Mouse (Mus musculus): ENCODE measurements around the gene Pde4dip. TPM values are rescaled to one million over a fixed set of nuclear protein-coding genes. Genes with fewer than 3 reads are reported as not detected.
A peak's percentile ranks its signal among the peaks of the same experiment; 100 is the strongest.

Gene Pde4dip
- polyA plus RNA-seq, 1 experiment: 134 TPM

DNA sequence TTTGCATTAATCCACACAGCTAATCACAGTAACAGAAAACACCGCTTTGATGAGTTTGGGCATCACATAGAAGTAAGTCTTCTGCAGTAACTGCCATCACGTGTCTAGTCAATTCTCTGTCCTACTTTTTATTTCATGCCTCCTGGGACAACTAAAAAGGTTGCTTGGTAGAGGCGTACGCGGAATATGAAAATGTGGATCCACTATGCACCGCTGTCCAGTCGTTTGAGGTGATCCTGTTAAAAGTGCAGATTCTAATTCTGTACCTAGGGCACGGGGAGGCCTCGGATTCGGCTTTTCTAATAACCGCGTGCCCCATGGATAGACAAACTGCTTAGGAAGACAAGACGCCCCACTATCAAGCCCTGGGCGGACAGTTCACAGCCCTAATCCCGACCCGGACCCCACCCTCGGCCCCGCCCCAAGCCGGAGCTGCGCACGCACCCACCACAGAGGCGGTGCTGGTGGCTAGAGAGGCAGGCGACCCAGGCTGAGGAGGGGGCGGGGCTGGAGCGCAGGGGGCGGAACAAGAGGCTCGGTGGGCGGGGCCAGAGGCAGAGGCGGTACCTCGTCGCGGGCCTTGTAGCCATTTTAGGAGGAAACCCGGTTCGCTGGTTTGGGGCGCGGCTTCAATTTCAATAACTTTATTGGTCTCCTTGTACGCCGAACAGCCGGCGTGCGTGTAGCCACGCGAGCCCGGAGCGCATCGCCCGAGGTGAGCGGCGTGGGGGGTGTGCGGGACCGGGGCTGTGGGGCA is 230.7 kb downstream of the Pde4dip start, which contains the start of gene Prkab2:
Gene Prkab2, plus strand, starts transcription at position 539 of the 757 bp plus-strand sequence.
- peak within 1 kb of the TSS; percentile 76 for H3K4me3 ChIP-seq
- H3K27me3 ChIP-seq (ENCODE audit: control insufficient read depth, insufficient read depth, insufficient read length): no peaks in the 10 kb centered on the region
- peak within 1 kb of the TSS; percentile 32 for H3ac ChIP-seq (ENCODE audit: control insufficient read depth, insufficient read length)
- H3K79me2 ChIP-seq (ENCODE audit: control insufficient read depth, insufficient read depth): peaks cover 21% of the 10 kb centered on the region
- H3K4me2 ChIP-seq (ENCODE audit: low read depth): peak within 1 kb of the TSS; percentile 93
- H3K36me3 ChIP-seq (ENCODE audit: control insufficient read depth, insufficient read depth): peaks cover 7% of the 10 kb centered on the region
- TF ChIP-seq E2F4 (IDR thresholded peaks at IDR 0.05; ENCODE audit: insufficient read depth) (peak; percentile 22), MYOG (IDR thresholded peaks at IDR 0.05; ENCODE audit: control insufficient read depth in 1 of 3, insufficient read depth in 1 of 3, insufficient read length in 2 of 3, low read depth in 2 of 3) (no peak), POLR2AphosphoS2 (IDR thresholded peaks at IDR 0.05; ENCODE audit: insufficient read length, low read depth) (peak; percentile 76), POLR2A (IDR thresholded peaks at IDR 0.05; ENCODE audit: insufficient read length, low read depth) (peak; percentile 61), MYOD1 (IDR thresholded peaks at IDR 0.05; ENCODE audit: control insufficient read depth in 1 of 3, insufficient read length in 2 of 3, low read depth in 2 of 3) (no peak), SRF (IDR thresholded peaks at IDR 0.05; ENCODE audit: control insufficient read depth, insufficient read length, low read depth) (peak; percentile 97)

DNA sequence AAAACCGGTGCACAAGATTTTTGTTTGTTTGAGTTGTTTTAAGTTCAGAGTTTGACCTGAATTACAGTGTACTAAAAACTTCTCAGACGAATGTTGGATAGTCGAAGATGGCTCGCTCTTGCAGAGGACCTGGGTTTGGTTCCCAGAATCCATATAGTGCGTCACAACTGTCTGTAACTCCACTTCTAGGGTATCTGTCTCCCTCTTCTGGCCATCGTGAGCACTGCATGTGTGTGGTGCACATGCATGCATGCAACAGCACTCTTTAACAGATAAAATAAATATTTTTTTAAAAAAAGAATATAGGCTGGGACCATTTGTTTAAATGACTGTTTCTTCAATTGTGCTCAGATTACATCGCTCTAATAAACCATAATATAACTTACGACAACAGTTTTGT is 233.6 kb downstream of the Pde4dip start:
- TF ChIP-seq POLR2A (IDR thresholded peaks at IDR 0.05; ENCODE audit: insufficient read length, low read depth) (no peak), TCF12 (IDR thresholded peaks at IDR 0.05; ENCODE audit: insufficient read depth, poor library complexity, severe bottlenecking) (no peak), USF1 (IDR thresholded peaks at IDR 0.05; ENCODE audit: low read depth) (no peak), E2F4 (IDR thresholded peaks at IDR 0.05; ENCODE audit: insufficient read depth) (no peak)
- no peaks in the 10 kb centered on the region for H3K36me3 ChIP-seq (ENCODE audit: control insufficient read depth, insufficient read depth)
- peaks cover 14% of the 10 kb centered on the region for H3K79me2 ChIP-seq (ENCODE audit: control insufficient read depth, insufficient read depth)
- no peak overlapping the region for H3ac ChIP-seq (ENCODE audit: control insufficient read depth, insufficient read length)
- no peaks in the 10 kb centered on the region for H3K27me3 ChIP-seq (ENCODE audit: control insufficient read depth, insufficient read depth, insufficient read length)
- no peak overlapping the region for H3K4me2 ChIP-seq (ENCODE audit: low read depth)
- no peak overlapping the region for H3K4me3 ChIP-seq

GRCm38 (mm10) chr3:97653781-97654180 is 234.7 kb downstream of the Pde4dip start:
- H3K27me3 ChIP-seq (ENCODE audit: control insufficient read depth, insufficient read depth, insufficient read length): no peaks in the 10 kb centered on the region
- TF ChIP-seq MYOD1 (IDR thresholded peaks at IDR 0.05; ENCODE audit: control insufficient read depth in 1 of 3, insufficient read length in 2 of 3, low read depth in 2 of 3) (no peak), SRF (IDR thresholded peaks at IDR 0.05; ENCODE audit: control insufficient read depth, insufficient read length, low read depth) (no peak), USF1 (IDR thresholded peaks at IDR 0.05; ENCODE audit: low read depth) (no peak), CEBPB (IDR thresholded peaks at IDR 0.05; ENCODE audit: insufficient read depth, poor library complexity, severe bottlenecking) (no peak), REST (IDR thresholded peaks at IDR 0.05; ENCODE audit: insufficient read depth, insufficient read length) (no peak), MYOG (IDR thresholded peaks at IDR 0.05; ENCODE audit: control insufficient read depth in 1 of 3, insufficient read depth in 1 of 3, insufficient read length in 2 of 3, low read depth in 2 of 3) (no peak), MAX (IDR thresholded peaks at IDR 0.05; ENCODE audit: low read depth) (no peak), E2F4 (IDR thresholded peaks at IDR 0.05; ENCODE audit: insufficient read depth) (no peak), TCF12 (IDR thresholded peaks at IDR 0.05; ENCODE audit: insufficient read depth, poor library complexity, severe bottlenecking) (no peak), POLR2AphosphoS2 (IDR thresholded peaks at IDR 0.05; ENCODE audit: insufficient read length, low read depth) (no peak), POLR2A (IDR thresholded peaks at IDR 0.05; ENCODE audit: insufficient read length, low read depth) (no peak), TCF3 (IDR thresholded peaks at IDR 0.05; ENCODE audit: insufficient read length, low read depth) (no peak)

GRCm38 (mm10) chr3:97651604-97652003 is 236.9 kb downstream of the Pde4dip start:
- H3K36me3 ChIP-seq (ENCODE audit: control insufficient read depth, insufficient read depth): no peaks in the 10 kb centered on the region
- H3ac ChIP-seq (ENCODE audit: control insufficient read depth, insufficient read length): no peak overlapping the region
- no peak overlapping the region for H3K4me3 ChIP-seq
- no peak overlapping the region for H3K4me2 ChIP-seq (ENCODE audit: low read depth)
- TF ChIP-seq POLR2AphosphoS2 (IDR thresholded peaks at IDR 0.05; ENCODE audit: insufficient read length, low read depth) (no peak), E2F4 (IDR thresholded peaks at IDR 0.05; ENCODE audit: insufficient read depth) (no peak), MYOG (IDR thresholded peaks at IDR 0.05; ENCODE audit: control insufficient read depth in 1 of 3, insufficient read depth in 1 of 3, insufficient read length in 2 of 3, low read depth in 2 of 3) (no peak), TCF12 (IDR thresholded peaks at IDR 0.05; ENCODE audit: insufficient read depth, poor library complexity, severe bottlenecking) (no peak), CEBPB (IDR thresholded peaks at IDR 0.05; ENCODE audit: insufficient read depth, poor library complexity, severe bottlenecking) (no peak), REST (IDR thresholded peaks at IDR 0.05; ENCODE audit: insufficient read depth, insufficient read length) (no peak), MAX (IDR thresholded peaks at IDR 0.05; ENCODE audit: low read depth) (no peak), POLR2A (IDR thresholded peaks at IDR 0.05; ENCODE audit: insufficient read length, low read depth) (no peak), USF1 (IDR thresholded peaks at IDR 0.05; ENCODE audit: low read depth) (no peak)
- no peaks in the 10 kb centered on the region for H3K79me2 ChIP-seq (ENCODE audit: control insufficient read depth, insufficient read depth)
- H3K27me3 ChIP-seq (ENCODE audit: control insufficient read depth, insufficient read depth, insufficient read length): no peaks in the 10 kb centered on the region

More at GRCm38 (mm10) chr3:97653781-97654180, 234.7 kb downstream of the Pde4dip start:
- Histone ChIP-seq H3ac (ENCODE audit: control insufficient read depth, insufficient read length) (no peak overlapping the region), H3K4me3 (no peak overlapping the region), H3K4me2 (ENCODE audit: low read depth) (no peak overlapping the region), H3K79me2 (ENCODE audit: control insufficient read depth, insufficient read depth) (peaks cover 2% of the 10 kb centered on the region), H3K36me3 (ENCODE audit: control insufficient read depth, insufficient read depth) (no peaks in the 10 kb centered on the region)

DNA sequence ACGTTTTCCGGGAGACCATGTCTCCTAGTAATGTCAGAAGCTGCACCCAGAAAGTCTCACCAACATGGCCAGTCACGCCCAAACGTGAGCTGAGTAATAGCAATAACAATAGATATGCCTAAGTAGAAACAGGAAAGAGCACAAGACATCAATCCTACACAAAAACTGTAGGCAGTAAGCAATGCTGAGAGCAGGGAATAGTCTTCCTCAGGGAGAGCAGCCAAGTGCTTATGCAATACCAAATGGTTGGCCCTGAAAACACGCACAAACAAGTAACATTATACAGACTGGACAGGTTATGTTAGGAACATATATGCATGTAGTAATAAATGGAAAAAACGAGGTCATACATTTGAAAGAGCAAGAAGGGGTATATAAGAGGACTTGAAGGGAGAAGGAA is 239.0 kb downstream of the Pde4dip start:
- Histone ChIP-seq H3ac (ENCODE audit: control insufficient read depth, insufficient read length) (no peak overlapping the region), H3K79me2 (ENCODE audit: control insufficient read depth, insufficient read depth) (no peaks in the 10 kb centered on the region), H3K36me3 (ENCODE audit: control insufficient read depth, insufficient read depth) (no peaks in the 10 kb centered on the region), H3K27me3 (ENCODE audit: control insufficient read depth, insufficient read depth, insufficient read length) (no peaks in the 10 kb centered on the region), H3K4me2 (ENCODE audit: low read depth) (no peak overlapping the region), H3K4me3 (no peak overlapping the region)
- TF ChIP-seq CEBPB (IDR thresholded peaks at IDR 0.05; ENCODE audit: insufficient read depth, poor library complexity, severe bottlenecking): no peak
- TF ChIP-seq POLR2AphosphoS2 (IDR thresholded peaks at IDR 0.05; ENCODE audit: insufficient read length, low read depth): no peak
- TF ChIP-seq SRF (IDR thresholded peaks at IDR 0.05; ENCODE audit: control insufficient read depth, insufficient read length, low read depth): no peak
- no peak for TF ChIP-seq REST (IDR thresholded peaks at IDR 0.05; ENCODE audit: insufficient read depth, insufficient read length)
- TF ChIP-seq MAX (IDR thresholded peaks at IDR 0.05; ENCODE audit: low read depth): no peak
- TF ChIP-seq TCF3 (IDR thresholded peaks at IDR 0.05; ENCODE audit: insufficient read length, low read depth): no peak
- no peak for TF ChIP-seq MYOG (IDR thresholded peaks at IDR 0.05; ENCODE audit: control insufficient read depth in 1 of 3, insufficient read depth in 1 of 3, insufficient read length in 2 of 3, low read depth in 2 of 3)
- TF ChIP-seq E2F4 (IDR thresholded peaks at IDR 0.05; ENCODE audit: insufficient read depth): no peak
- no peak for TF ChIP-seq TCF12 (IDR thresholded peaks at IDR 0.05; ENCODE audit: insufficient read depth, poor library complexity, severe bottlenecking)
- TF ChIP-seq MYOD1 (IDR thresholded peaks at IDR 0.05; ENCODE audit: control insufficient read depth in 1 of 3, insufficient read length in 2 of 3, low read depth in 2 of 3): no peak
- no peak for TF ChIP-seq USF1 (IDR thresholded peaks at IDR 0.05; ENCODE audit: low read depth)
- TF ChIP-seq POLR2A (IDR thresholded peaks at IDR 0.05; ENCODE audit: insufficient read length, low read depth): no peak

Measured in myocyte (in vitro differentiated cells).